Mouse (Mus musculus) liver, postnatal 0 days (tissue): ENCODE measurements at regions not wholly inside any gene's neighbourhood (a gene's known extent, or its start where the extent isn't known, plus 50 kb on each side); places are given as distances from the start of the nearest gene placed in this dataset.

Source experiments
- ATAC-seq: fragments of 200-750 bp; cut with Nextera tagmentation; 2 replicates; pipeline ENCODE4 v1.8.0; 2017; ENCODE audit warnings: mild to moderate bottlenecking, moderate library complexity
- DNase-seq: peaks from one replicate; pipeline ENCODE4 v3.0.0-alpha.2; 2016
- H3K27ac ChIP-seq: fragments of 300-500 bp; sonication (generic); 2 replicates; pipeline ENCODE4 v1.5.1; 2014; ENCODE audit warnings: antibody characterized with exemption, moderate library complexity, mild to moderate bottlenecking, low read depth
- H3K27me3 ChIP-seq: fragments of 300-500 bp; sonication (generic); 2 replicates; pipeline ENCODE4 v1.6.1; 2014; ENCODE audit warnings: low read length, control low read depth, mixed read lengths; ENCODE audit not compliant: insufficient read depth
- H3K36me3 ChIP-seq: fragments of 300-500 bp; sonication (generic); replicated peaks from 2 replicates; pipeline ENCODE4 v1.6.1; 2014; ENCODE audit warnings: mild to moderate bottlenecking, control low read depth, low read length, moderate library complexity, mixed read lengths; ENCODE audit not compliant: insufficient read depth
- H3K4me1 ChIP-seq: fragments of 300-500 bp; sonication (generic); 2 replicates; pipeline ENCODE4 v1.6.1; 2014; ENCODE audit warnings: antibody characterized with exemption, mild to moderate bottlenecking, control low read depth; ENCODE audit not compliant: insufficient read depth
- H3K4me2 ChIP-seq: fragments of 300-500 bp; sonication (generic); 2 replicates; pipeline ENCODE4 v1.6.1; 2014; ENCODE audit warnings: low read depth, mild to moderate bottlenecking, low read length, moderate library complexity, mixed read lengths
- H3K4me3 ChIP-seq: fragments of 300-500 bp; sonication (generic); 2 replicates; pipeline ENCODE4 v1.5.1; 2014; ENCODE audit warnings: low read depth, low read length
- H3K9ac ChIP-seq: fragments of 300-500 bp; sonication (generic); replicated peaks from 2 replicates; pipeline ENCODE4 v1.6.1; 2014; ENCODE audit warnings: mild to moderate bottlenecking, moderate library complexity
- H3K9me3 ChIP-seq: fragments of 300-500 bp; sonication (generic); 2 replicates; pipeline ENCODE4 v1.6.1; 2016; ENCODE audit warnings: mild to moderate bottlenecking, control low read depth, low read length, mixed read lengths
- CTCF ChIP-seq: sonication (generic); IDR thresholded peaks from 2 replicates; pipeline ENCODE4 v1.5.1; 2016; ENCODE audit warnings: antibody characterized with exemption, low read depth
- EP300 ChIP-seq: IDR thresholded peaks from 2 replicates; pipeline ENCODE4 v1.6.1; 2016; ENCODE audit warnings: antibody characterized with exemption, low read depth, mild to moderate bottlenecking
- WGBS: fragments of 180-500 bp; shearing (Covaris S2); extraction: QIAGEN DNeasy Blood & Tissue Kit; methylation state at CpG from one replicate; pipeline ENCODE4 v1.1.7; 2014; ENCODE audit not compliant: insufficient replicate concordance; 5-methylcytosine and 5-hydroxymethylcytosine counted together

- Histone ChIP-seq H3K4me1 (peaks cover 5% of the 10 kb centered on the region; the same call in 1 of the 2 replicates), H3K27me3 (no peaks in the 10 kb centered on the region), H3K36me3 (no peaks in the 10 kb centered on the region), H3K9ac (no peak overlapping the region), H3K4me3 (no peak overlapping the region), H3K4me2 (no peak overlapping the region; the same call in 1 of the 2 replicates), H3K9me3 (no peaks in the 10 kb centered on the region), H3K27ac (peak overlapping the region; percentile 30; the same call in 1 of the 2 replicates)
- WGBS: 57% methylated on average over 5 of the region's 5 CpGs
- no peak for TF ChIP-seq CTCF
- no peak for TF ChIP-seq EP300
- DNase-seq (no peak), ATAC-seq (peak; percentile 76)
These were observed 69.0 kb upstream of the Magi3 start for GRCm38 (mm10) chr3:104288970-104289680.

- TF ChIP-seq CTCF (no peak), EP300 (no peak)
- ATAC-seq: no peak
- DNase-seq: no peak
These were observed 67.7 kb upstream of the Magi3 start for GRCm38 (mm10) chr3:104287900-104288299.

GRCm38 (mm10) chr3:104284961-104285360, 64.8 kb upstream of the Magi3 start:
- Histone ChIP-seq H3K27me3 (no peaks in the 10 kb centered on the region), H3K9me3 (no peaks in the 10 kb centered on the region), H3K4me2 (no peak overlapping the region), H3K4me1 (peaks cover 11% of the 10 kb centered on the region), H3K27ac (no peak overlapping the region), H3K36me3 (no peaks in the 10 kb centered on the region), H3K9ac (no peak overlapping the region), H3K4me3 (no peak overlapping the region)
- ATAC-seq: no peak
- no peak for TF ChIP-seq CTCF
- no peak for TF ChIP-seq EP300
- DNase-seq: no peak
- 75% methylated on average over 2 of the region's 2 CpGs for whole genome bisulfite sequencing

More at GRCm38 (mm10) chr3:104287900-104288299, 67.7 kb upstream of the Magi3 start:
- no peak overlapping the region for H3K4me2 ChIP-seq
- no peaks in the 10 kb centered on the region for H3K27me3 ChIP-seq
- no peak overlapping the region for H3K27ac ChIP-seq
- H3K9me3 ChIP-seq: no peaks in the 10 kb centered on the region
- peaks cover 5% of the 10 kb centered on the region; the same call in 1 of the 2 replicates for H3K4me1 ChIP-seq
- no peak overlapping the region for H3K4me3 ChIP-seq
- no peaks in the 10 kb centered on the region for H3K36me3 ChIP-seq
- H3K9ac ChIP-seq: no peak overlapping the region

GRCm38 (mm10) chr3:104283855-104284254, 63.7 kb upstream of the Magi3 start:
- ATAC-seq (no peak), DNase-seq (no peak)
- H3K27me3 ChIP-seq: no peaks in the 10 kb centered on the region
- whole genome bisulfite sequencing: 63% methylated on average over 5 of the region's 5 CpGs
- H3K4me3 ChIP-seq: no peak overlapping the region
- H3K4me1 ChIP-seq: peaks cover 12% of the 10 kb centered on the region
- no peak overlapping the region for H3K4me2 ChIP-seq
- no peaks in the 10 kb centered on the region for H3K36me3 ChIP-seq
- no peaks in the 10 kb centered on the region for H3K9me3 ChIP-seq
- H3K9ac ChIP-seq: no peak overlapping the region
- no peak for TF ChIP-seq CTCF
- TF ChIP-seq EP300: no peak
- H3K27ac ChIP-seq: no peak overlapping the region

GRCm38 (mm10) chr3:104279505-104279904, 59.3 kb upstream of the Magi3 start:
- ATAC-seq (peak; percentile 97), DNase-seq (peak; percentile 52)
- H3K9ac ChIP-seq: no peak overlapping the region
- peaks cover 7% of the 10 kb centered on the region; the same call in 1 of the 2 replicates for H3K4me1 ChIP-seq
- H3K4me3 ChIP-seq: no peak overlapping the region
- no peaks in the 10 kb centered on the region for H3K9me3 ChIP-seq
- no peak overlapping the region for H3K4me2 ChIP-seq
- no peaks in the 10 kb centered on the region for H3K36me3 ChIP-seq
- WGBS: 21% methylated on average over 6 of the region's 6 CpGs
- TF ChIP-seq EP300: no peak
- no peak for TF ChIP-seq CTCF
- H3K27ac ChIP-seq: peak overlapping the region; percentile 74
- H3K27me3 ChIP-seq: no peaks in the 10 kb centered on the region

- DNase-seq (no peak), ATAC-seq (no peak)
- Histone ChIP-seq H3K4me2 (no peak overlapping the region), H3K27me3 (no peaks in the 10 kb centered on the region), H3K4me3 (no peak overlapping the region), H3K9ac (no peak overlapping the region), H3K36me3 (no peaks in the 10 kb centered on the region), H3K27ac (no peak overlapping the region), H3K4me1 (no peaks in the 10 kb centered on the region; the same call in 1 of the 2 replicates), H3K9me3 (no peaks in the 10 kb centered on the region)
- WGBS: 47% methylated on average over 1 of the region's 1 CpGs
- no peak for TF ChIP-seq CTCF
- no peak for TF ChIP-seq EP300
These were observed 54.6 kb upstream of the Magi3 start for GRCm38 (mm10) chr3:104274718-104275302.
